Mouse (Mus musculus) subcutaneous adipose tissue, adult 2 months (tissue): ENCODE measurements around the gene Fthl17a. TPM values are rescaled to one million over a fixed set of nuclear protein-coding genes. Genes with fewer than 3 reads are reported as not detected.

Source experiments
- polyA plus RNA-seq: library from polyadenylated mRNA; depleted of rRNA; stranded (reverse); fragments of >200 nt; gene quantifications from 2 replicates; pipeline ENCODE4 v1.2.3, GENCODE M21; 2012; ENCODE audit warnings: low replicate concordance; rRNA removed

Fthl17a gene
- not detected in 2 replicates for polyA plus RNA-seq

DNA sequence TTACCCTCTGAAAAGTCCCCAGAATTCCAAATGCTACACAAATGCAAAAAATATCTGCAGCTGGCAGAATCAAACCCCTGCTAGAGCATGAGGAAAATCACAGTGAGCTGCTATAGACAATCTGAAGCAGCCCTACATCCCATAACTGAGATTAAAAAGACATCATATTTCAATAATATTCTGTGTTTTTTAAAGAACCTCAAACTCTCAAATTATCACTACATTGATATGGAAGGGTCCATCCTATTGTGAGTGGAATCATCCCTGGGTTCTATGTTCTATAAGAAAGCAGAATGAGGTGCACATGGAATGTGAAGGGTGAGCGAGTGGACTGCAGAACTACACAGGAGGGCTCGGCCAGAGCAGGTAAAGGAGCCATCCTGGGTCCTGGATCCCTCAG lies at the start of gene Fthl17a:
TSS of gene Fthl17a (plus strand) at position 301 of the 400 bp plus-strand sequence.

